Mouse (Mus musculus): Measurements from ENCODE around the gene Tsks.

The Tsks gene

DNA sequence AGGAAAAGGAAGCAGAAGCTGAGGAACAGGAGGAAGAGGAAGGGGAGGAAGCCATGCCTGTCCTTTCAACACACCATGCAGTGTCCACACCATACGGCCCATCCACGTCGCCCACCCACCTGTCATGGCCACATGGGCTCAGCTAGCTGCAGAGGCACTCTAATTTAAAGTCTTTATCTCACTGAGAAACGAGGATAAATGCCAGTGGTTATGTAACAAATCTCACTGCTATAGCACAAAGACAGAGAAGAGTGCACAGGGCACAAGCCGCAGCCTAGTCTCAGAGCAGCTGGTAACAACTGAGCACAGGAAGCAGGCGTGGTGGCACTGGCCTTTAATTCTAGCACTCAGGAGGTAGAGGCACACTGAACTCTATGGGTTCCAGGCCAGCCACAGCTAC lies 6.9 kb downstream of the Tsks start:
- DNase-seq (ENCODE audit: low read depth, low spot score): no peak

DNA sequence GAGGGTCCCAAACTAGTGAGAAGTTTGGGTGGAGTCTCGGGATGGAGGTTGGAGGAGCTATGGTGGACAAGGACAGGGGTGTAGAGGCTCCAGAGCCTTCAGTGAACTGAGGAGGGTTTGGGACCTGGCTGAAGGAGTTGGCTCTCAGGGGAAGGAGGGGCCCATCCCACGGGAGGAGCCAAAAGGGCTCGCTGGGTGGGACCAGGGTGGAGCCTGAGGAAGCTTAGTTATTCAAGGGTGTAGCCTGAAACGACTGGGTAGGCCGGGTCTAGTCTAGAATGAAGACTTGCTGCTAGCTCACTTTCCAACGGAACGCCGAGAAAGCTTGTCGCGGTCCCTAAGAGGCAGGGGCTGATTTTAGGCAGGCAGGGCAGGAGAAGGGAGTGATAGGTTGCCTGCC lies 9.0 kb downstream of the Tsks start:
- DNase-seq (ENCODE audit: low read depth, low spot score): no peak

DNA sequence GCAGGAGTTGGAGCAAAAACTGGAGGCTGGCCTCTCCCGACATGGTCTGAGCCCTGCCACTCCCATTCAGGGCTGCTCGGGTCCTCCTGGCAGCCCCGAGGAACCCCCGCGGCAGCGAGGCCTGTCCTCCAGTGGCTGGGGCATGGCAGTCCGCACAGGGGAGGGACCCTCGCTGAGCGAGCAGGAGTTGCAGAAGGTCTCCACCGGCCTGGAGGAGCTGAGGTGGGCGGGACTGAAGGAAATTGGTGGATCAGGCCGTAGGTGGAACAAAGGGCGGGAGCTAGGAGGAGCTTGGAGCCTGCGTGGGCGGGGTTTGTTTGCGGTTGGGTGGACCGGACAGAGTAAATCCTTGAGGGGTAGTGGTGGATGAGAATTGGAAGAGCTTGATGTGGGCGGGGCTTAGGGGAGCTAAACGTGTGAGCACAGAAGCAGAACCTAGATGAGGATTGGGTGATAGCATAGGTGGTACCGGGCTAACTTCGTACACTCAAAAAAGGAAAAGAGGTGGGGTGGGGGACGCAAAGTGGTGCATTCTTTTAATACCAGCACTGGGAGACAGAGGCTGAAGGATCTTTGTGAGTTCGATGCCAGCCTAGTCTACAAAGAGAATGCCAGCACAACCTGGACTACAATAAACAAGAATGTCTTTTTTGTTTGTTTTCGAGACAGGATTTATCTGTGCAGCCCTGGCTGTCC lies 9.8 kb downstream of the Tsks start:
- peak; percentile 87 for DNase-seq (ENCODE audit: low read depth, low spot score)

DNA sequence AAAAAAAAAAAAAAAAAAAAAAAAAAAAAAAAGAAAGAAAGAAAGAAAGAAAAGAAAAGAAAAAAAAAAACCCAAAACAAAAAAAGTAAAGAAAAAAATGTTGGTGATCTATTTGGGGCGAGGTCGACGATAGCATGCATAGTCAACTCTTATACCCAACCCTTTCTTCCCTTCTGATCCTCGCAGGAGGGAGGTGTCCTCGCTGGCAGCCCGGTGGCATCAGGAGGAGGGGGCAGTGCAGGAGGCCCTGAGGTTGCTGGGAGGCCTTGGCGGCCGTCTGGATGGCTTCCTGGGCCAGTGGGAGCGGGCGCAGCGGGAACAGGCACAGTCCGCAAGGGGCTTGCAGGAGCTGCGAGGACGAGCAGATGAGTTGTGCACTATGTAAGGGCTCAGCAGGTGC lies 10.6 kb downstream of the Tsks start:
- no peak for DNase-seq (ENCODE audit: low read depth, low spot score)

DNA sequence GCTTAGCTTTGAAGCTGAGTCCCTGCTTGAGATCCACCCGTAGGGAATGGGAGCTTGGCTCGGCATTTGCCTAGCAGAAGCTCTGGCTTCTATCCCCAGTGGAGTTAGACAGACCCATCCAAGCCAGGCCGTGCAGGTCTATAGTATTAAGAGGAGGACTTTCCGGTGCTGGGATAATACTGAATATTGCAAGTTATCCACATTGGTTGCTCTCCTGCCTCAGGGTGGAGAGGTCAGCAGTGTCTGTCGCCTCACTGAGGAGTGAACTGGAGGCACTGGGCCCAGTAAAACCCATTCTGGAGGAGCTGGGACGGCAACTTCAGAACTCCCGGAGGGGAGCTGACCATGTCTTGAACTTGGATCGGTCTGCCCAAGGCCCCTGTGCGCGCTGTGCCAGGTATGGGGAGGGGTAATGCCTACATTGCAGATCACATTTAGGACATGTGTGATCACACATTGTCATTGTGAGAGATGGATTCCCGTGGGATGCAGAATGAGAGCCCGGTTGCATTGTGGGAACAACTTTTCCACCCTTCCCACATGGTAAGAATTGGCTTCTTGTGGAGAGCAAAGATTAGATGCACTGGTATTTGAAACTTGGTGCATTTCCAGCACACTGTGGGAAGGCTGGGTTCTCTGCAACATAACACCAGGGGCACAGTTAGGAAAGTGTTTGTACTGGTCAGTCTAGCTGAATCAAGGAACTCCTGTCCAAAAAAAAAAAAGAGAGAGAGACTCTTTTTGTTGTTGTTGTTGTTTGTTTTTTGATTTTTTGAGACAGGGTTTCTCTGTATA lies 11.3 kb downstream of the Tsks start:
- DNase-seq (ENCODE audit: low read depth, low spot score): no peak

DNA sequence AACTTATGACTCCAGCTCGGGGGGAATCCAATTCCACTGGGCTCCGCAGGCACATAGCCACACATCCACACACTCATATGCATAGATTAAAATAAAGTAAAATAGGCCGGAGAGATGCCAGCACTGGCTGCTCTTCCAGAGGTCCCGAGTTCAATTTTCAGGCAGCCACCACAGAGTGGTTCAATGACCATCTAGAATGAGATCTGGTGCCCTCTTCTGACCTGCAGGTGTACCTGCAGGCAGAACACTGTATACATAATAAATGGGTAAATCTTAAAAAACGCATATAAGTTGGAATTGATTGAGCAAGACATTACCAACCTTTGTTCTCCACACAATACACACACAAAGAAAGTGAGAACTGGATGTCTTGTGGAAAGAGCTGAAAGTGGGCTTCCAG lies 12.6 kb downstream of the Tsks start:
- no peak for DNase-seq (ENCODE audit: low read depth, low spot score)

DNA sequence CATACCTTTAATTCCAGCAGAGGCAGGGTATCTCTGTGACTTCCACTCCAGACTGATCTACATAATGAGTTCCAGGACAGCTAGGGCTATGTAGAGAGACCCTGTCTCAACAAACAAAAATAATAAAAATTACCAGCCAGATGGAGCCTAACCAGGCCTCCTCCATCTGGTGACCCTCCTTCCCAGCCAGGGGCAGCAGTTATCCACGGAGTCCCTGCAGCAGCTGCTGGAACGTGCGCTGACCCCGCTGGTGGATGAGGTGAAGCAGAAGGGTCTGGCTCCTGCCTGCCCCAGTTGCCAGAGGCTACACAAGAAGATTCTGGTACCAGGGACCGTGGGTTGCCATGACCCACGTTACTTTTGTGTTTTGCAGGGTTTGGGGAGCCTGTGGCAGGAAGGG lies 13.3 kb downstream of the Tsks start:
- no peak for DNase-seq (ENCODE audit: low read depth, low spot score)

DNA sequence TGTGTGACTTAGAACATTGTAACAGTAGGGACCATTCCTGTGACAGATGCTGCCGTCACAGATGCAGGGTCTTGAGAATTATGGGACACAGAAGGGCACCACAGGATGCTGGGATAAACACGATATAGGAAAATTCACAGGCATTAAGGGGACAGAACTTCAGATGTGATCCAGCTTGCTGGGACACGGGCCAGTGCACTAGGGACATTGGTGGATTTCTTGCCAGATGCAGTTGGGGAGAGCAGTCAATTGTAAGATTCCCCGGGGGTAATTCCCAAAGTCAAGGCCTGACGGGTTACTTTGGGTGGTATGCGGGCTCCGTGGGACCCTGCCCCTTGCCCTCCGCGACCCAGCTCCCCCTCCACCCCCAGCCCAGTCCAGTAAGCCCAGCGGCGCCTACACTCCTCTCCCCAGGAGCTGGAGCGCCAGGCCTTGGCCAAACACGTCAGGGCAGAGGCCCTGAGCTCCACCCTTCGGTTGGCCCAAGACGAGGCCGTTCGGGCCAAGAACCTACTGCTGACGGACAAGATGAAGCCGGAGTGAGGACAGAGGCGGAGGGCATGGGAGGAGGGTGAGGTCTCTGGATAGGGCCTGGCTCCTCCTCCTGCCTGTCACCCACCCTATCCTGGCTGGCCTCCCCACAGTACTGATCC lies 14.3 kb downstream of the Tsks start:
- no peak for DNase-seq (ENCODE audit: low read depth, low spot score)

DNA sequence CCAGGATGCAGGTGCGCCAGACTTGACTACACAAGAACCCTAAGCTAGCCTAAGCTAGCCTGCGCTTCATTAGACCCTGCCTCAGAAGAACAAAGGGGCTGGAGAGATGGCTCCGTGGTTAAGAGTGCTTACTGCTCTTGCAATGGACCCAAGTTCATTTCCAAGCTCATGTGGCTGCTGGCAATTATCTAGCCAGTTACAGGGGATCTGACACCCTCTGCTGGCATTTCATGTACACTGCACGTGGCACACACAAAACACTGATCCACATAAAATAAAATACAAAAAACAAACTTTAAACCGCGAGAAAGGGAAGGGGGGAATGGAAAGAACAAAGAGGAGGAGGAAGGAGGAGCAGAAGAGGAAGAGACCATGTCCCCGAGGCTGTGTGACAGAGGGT lies 15.2 kb downstream of the Tsks start:
- no peak for DNase-seq (ENCODE audit: low read depth, low spot score)

DNA sequence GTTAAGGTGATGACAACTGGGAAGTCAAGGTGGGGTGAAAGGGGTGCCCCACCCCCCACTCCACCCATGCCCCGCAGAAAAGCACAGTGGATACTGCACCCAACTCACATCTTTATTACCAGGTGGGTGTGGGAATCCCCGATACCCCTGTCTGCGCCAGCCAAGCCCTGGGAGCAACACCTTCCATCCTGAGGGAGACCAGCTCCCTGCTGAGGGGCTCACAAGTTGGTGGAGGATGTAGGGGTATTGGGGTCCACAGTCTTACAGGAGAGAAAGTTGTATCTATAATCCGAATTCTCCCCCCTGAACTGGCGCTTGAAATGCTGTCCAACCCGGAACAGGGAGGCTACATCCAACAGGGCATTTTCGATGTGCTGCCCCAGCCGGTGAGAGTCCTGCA lies 16.3 kb downstream of the Tsks start:
- DNase-seq (ENCODE audit: low read depth, low spot score): no peak

DNA sequence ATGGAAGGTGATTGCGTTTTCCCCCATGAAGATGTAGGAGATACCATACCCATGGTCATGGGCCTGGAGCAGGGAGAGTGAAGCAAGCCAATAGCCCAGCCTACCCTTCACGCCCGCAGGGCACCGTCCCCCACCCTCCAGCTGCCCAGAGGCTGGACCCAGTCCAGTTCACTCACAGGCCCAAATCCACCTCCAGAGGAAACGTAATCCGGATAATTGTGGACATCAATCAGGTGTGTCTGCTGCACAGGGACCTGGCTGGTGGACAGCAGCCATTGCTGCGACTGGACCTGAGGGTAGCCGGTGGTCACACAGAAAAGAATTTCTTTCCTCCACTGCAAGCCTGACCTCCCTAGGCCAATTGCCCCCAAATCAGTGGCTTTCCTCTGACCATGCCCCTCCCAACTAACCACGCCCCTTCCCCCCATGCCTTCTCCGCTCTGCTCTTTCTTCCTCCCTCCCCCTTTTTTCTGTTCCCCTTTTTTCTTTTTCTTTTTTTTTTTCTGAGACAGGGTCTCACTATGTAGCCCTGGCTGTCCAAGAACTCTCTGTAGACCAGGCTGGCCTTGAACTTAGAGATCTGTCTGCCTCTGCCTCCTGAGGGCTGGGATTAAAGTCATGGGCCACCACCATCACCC lies 17.0 kb downstream of the Tsks start:
- DNase-seq (ENCODE audit: low read depth, low spot score): no peak

DNA sequence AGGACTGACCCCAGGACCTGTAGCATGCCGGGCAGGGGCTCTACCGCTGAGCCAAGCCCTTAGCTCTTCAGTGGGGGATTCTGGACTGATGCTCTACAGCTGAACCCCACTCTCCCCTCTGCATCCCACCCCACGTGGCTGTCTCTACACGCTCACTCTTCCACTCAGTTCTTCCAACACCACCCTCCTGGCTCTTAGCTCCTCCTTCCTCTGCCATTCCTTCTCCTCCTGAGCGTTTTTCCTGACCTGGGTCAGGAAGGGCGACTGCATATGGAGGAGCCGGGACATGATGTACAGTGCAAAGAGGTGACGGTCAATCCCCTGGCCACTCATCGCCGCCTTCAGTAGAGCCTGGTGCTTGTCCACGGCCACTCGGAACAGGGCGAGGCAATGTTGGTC lies 17.5 kb downstream of the Tsks start:
- DNase-seq (ENCODE audit: low read depth, low spot score): no peak

DNA sequence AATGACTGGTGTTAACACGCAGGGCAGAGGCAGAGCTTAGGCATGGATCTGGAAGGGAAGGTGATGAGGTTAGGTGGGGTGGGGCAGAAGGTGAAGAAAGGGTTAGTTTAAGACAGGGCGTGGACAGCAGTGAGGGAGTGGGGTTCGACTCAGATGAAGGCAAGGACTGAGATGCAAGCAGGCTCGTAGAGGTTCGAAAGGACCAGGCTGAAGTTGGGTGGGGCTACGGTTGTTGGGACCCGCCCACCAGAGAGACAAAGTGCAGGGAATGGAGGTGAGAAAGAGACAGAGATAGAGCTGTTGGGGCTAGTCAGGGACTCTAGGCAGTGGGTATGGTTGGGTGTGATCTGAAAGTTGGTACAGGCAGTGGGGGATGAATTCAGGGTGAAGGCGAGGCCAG lies 19.3 kb downstream of the Tsks start:
- DNase-seq (ENCODE audit: low read depth, low spot score): no peak

DNA sequence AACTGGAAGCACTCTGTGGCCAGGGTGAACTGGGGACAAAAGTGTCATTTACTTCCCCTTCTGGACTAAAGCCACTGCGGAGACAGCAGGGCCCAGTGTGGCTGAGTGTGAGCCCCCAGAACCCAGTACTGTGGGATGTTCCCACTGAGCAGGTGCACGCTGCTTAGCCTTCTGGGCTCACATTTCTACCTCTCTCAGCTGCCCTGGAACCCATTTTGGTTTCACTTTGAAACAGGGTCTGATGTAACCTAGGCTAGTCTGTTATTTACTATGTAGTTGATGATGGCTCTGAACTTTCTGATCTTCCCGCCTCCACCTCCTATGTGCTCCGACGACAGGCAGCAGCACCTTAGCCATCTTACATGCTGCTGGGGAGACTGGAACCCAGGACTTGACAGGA lies 19.8 kb downstream of the Tsks start:
- no peak for DNase-seq (ENCODE audit: low read depth, low spot score)

DNA sequence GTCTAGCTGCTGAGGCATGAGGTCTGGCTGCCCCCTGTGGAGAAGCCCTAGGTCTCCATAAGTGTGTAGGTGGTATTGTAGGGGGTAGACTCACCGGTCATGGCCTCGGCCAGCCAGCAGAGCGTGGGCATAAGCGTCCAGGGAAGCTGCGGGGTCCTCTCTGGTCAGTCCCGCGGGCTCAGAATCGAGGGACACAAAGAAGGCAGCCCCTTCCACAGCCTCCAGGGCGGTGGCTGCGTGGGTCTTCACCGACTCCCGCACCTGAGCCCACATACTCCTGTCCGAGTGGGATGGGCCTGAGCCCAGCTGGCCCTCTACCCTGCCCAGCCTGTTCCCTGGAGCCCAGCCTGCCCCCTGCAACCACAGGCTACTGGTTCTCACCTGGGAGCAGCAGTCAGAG lies 22.0 kb downstream of the Tsks start:
- DNase-seq (ENCODE audit: low read depth, low spot score): no peak

DNA sequence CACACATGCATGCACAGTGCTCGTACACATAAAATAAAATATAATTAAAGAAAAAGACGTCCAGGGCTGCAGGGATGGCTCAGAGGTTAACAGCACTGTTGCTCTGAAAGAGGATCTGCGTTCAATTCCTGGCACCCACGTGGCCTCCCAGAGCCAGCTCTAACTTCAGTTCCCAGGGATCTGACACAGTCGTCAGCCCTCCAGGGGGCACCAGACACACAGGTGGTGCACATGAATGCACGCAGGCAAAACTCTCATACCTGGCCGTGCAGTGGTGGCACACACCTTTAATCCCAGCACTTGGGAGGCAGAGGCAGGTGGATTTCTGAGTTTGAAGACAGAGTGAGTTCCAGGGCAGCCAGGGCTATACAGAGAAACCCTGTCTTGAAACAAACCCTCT lies 23.0 kb downstream of the Tsks start:
- no peak for DNase-seq (ENCODE audit: low read depth, low spot score)

DNA sequence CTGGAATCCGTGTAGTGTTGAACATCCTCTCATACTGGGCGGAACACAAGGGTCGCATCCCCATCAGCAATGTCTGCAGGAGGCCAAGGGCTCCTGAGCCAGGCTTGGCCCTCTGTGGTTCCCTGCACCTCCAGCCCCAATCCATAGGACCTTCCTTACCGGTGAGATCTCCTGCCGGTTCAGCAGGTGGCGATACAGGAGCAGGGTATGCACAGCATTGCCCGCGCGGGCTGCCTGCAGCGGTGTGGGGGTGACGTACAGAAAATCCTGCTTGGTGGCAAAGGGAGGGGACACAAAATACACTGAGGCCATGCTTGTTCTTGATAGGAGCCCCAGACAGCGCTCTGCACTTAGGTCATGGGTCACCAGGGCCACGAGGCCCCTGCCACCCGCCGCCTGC lies 23.6 kb downstream of the Tsks start:
- no peak for DNase-seq (ENCODE audit: low read depth, low spot score)

DNA sequence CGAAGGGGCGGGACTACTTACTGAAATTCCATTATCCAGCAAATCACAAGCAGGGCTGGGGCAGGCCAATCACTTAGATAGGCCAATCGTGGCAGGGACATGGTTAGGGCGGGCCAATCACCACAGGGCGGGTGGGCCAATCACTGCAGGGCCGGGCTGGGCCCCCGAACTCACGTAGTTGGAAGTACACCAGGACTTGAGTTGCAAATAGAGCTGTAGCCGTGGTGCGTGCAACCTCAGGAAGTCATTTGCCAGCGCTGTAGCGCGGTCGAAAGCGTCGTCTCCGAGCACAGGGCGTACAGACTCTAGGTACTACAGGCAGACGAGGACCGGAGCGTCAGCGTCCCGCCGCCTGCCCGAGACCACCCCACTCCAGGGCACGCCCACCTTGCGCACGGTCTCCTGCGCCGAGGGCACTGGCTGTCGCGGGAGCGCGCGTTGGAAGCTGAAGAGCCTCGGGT lies 27.3 kb downstream of the Tsks start:
- peak; percentile 86 for DNase-seq (ENCODE audit: low read depth, low spot score)

DNA sequence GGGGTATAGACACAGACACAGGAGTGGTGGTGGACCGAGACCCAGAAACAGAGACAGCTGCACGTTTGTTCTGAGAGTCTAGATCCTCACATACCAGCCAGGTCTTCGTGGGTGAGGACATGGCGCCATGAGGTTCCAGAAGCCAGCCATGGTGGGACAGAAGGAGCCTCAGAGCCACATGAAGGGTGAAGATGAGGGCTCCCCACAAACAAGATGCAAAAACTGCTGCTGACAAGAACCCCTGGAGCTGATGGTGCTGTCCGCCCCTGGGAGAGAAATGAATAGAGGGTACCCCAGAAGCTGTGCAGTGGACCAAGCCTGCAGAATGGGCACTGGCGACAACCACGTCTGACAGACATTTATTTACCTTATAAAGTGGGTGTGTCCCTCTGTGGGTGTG lies 28.1 kb downstream of the Tsks start:
- no peak for DNase-seq (ENCODE audit: low read depth, low spot score)

DNA sequence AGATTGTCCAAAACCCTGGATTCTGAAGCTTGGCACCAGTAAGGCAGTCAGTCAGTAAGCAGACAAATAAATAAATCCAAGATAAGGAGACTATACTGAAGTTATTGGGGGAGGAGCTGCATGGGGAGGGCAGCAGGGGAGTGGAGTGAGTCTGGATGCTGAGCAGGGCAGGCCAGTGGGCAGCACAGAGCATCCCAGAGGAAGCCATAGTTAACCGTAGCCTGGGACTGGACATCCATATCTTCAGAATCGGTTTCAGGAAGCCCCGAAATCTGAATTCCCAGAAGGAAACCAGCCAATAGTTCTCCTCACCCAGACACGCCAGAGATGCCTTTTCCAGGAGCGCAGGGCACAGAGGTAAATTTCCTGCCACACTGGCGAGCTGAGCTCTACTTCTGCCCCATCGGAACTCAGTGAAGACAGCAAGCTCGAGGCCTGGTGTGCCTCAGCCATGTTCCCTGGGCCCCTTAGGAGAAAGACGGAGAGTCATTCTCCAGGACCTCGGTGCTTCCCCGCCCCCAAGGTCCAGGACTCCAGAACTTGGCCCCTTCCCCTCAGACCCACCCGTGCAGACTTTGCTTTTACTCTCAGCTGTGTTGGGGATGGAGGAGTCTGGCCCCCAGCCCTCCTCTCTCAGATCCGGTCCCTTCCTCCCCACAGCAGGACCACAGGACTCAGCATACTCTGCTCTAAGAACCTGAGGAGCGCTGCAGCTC lies 30.6 kb downstream of the Tsks start:
- no peak for DNase-seq (ENCODE audit: low read depth, low spot score)

DNA sequence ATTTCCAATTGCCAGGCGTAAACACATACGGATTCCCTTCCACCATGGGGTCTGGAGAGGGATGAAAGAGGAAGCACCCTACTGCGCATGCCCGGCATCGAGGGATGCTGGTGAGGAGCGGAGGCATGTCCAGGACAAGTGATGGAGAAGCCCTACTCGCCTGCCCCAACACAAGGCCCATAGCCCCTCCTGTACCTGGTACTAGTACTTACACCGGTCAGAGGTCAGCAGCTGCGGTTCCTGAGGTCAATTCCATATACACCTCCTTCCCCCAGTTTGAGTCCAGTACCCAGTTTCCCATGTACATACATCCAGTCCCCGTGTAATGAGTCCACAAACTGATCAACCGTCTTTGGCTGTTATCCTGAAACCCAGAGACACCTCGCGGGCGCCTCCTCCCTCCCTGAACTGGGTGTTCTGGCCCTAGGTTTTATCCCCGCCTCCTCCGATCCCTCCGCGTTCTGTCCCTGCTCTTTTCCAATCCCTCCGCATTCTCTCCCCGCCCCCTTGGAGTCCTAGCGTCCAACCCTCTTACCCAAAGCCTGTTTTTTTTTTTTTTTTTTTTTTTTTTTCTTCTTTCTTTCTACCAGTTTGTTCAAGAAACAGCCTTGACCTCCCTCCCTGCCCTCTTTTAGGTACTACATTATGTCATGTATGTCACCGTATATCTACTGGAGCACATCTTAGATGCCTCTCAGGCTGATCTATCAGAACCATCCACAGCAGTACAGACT lies 31.5 kb downstream of the Tsks start, which contains the start of gene Cpt1c:
TSS of gene Cpt1c (minus strand) at position 469 of the 734 bp plus-strand sequence.
- DNase-seq (ENCODE audit: low read depth, low spot score): peak; percentile 93

All from telencephalon, adult 2 months (tissue).